Mouse (Mus musculus): ENCODE results near the gene Fstl4. TPM values are rescaled to one million over a fixed set of nuclear protein-coding genes. Genes with fewer than 3 reads are reported as not detected.
"Not testable (repeated sequence)": the region's sequence is repeated elsewhere in the genome, so short reads cannot be mapped to it uniquely, and the experiment has no call there.

The Fstl4 gene
- polyA plus RNA-seq, 1 experiment from 2014 or later, result 5.7 TPM

GRCm38 (mm10) chr11:53068479-53069065, 304.1 kb downstream of the Fstl4 start:
- Histone ChIP-seq H3K27me3 (no peaks in the 10 kb centered on the region), H3K9ac (no peak overlapping the region), H3K27ac (no peak overlapping the region), H3K36me3 (no peaks in the 10 kb centered on the region), H3K9me3 (replicated peaks) (no peaks in the 10 kb centered on the region), H3K4me3 (no peak overlapping the region), H3K4me2 (0 out of 2 replicates have a peak overlapping the region, but pooled peaks have one; percentile 11), H3K4me1 (replicated peaks) (peaks cover 13% of the 10 kb centered on the region)
- ATAC-seq (replicated peaks; ENCODE audit: insufficient number of reproducible peaks, insufficient read depth, low FRiP score, low read depth), result no peak
- 41% methylated on average over 16 of the region's 16 CpGs for WGBS

GRCm38 (mm10) chr11:53069751-53070150, 305.3 kb downstream of the Fstl4 start:
- no peak overlapping the region for H3K4me2 ChIP-seq
- no peaks in the 10 kb centered on the region for H3K9me3 ChIP-seq (replicated peaks)
- H3K36me3 ChIP-seq, result no peaks in the 10 kb centered on the region
- H3K4me1 ChIP-seq (replicated peaks), result peaks cover 13% of the 10 kb centered on the region
- WGBS, result 64% methylated on average over 6 of the region's 6 CpGs
- no peak overlapping the region for H3K4me3 ChIP-seq
- H3K9ac ChIP-seq, result no peak overlapping the region
- ATAC-seq (replicated peaks; ENCODE audit: insufficient number of reproducible peaks, insufficient read depth, low FRiP score, low read depth), result no peak
- no peaks in the 10 kb centered on the region for H3K27me3 ChIP-seq
- no peak overlapping the region for H3K27ac ChIP-seq

- WGBS, result 74% methylated on average over 1 of the region's 1 CpGs
- no peak overlapping the region for H3K9ac ChIP-seq
- H3K4me1 ChIP-seq (replicated peaks), result peaks cover 9% of the 10 kb centered on the region
- no peaks in the 10 kb centered on the region for H3K36me3 ChIP-seq
- ATAC-seq (replicated peaks; ENCODE audit: insufficient number of reproducible peaks, insufficient read depth, low FRiP score, low read depth), result no peak
- H3K4me3 ChIP-seq, result no peak overlapping the region
- H3K27me3 ChIP-seq, result no peaks in the 10 kb centered on the region
- no peak overlapping the region for H3K4me2 ChIP-seq
- no peaks in the 10 kb centered on the region for H3K9me3 ChIP-seq (replicated peaks)
- no peak overlapping the region for H3K27ac ChIP-seq
Observed at GRCm38 (mm10) chr11:53071602-53072001, 307.2 kb downstream of the Fstl4 start.

- Histone ChIP-seq H3K36me3 (no peaks in the 10 kb centered on the region), H3K27ac (no peak overlapping the region), H3K4me1 (replicated peaks) (no peaks in the 10 kb centered on the region), H3K4me2 (no peak overlapping the region), H3K9ac (no peak overlapping the region), H3K27me3 (no peaks in the 10 kb centered on the region), H3K4me3 (no peak overlapping the region), H3K9me3 (replicated peaks) (no peaks in the 10 kb centered on the region)
- no peak for ATAC-seq (replicated peaks; ENCODE audit: insufficient number of reproducible peaks, insufficient read depth, low FRiP score, low read depth)
- 77% methylated on average over 7 of the region's 7 CpGs for WGBS
Observed at GRCm38 (mm10) chr11:53077641-53078040, 313.2 kb downstream of the Fstl4 start.

DNA sequence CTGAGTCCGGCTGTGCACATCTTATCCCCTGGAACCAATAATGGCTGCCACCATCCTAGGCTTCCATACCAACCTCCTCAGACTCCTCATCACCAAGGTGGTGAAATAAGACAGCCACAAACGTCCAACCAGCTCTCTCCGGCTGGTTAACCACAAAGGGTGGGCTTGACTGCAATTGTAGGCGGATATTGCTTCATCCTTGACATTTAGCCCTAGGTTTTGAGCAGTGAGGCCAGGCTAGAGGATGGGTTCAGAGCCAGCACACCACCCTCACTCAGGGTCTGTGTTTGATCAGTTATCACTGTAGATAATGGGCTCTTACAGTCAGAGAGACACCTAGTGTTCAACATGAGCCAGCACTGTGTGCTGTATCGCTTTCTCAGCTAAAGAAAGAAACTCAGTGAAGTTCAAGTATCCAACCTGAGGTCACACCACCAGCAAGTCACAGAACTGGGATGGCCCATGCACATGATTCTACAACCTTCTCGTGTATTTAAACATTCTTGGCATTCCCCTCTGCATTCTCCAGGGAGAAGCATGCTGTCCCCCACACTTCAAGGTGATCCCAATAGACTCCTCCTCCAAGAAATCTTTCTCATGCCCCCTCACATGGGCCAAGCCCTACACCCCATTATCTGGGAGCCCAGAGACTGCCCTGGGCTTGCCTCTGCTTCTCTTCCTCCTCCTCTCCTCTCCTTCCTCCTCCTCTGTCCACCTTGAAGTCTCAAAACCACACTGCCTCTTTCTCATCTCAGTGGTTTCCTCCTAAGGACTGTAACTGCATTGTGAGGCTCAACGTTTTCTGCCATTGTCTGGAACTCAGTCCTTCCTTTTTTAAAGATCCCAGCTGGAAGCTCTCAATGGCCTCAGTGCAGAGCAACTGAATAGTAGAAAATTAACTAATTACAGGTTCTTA, 314.2 kb downstream of the Fstl4 start:
- no peaks in the 10 kb centered on the region for H3K27me3 ChIP-seq
- H3K9ac ChIP-seq, result no peak overlapping the region
- no peaks in the 10 kb centered on the region for H3K4me1 ChIP-seq (replicated peaks)
- H3K4me3 ChIP-seq, result no peak overlapping the region
- H3K27ac ChIP-seq, result no peak overlapping the region
- H3K4me2 ChIP-seq, result no peak overlapping the region
- H3K9me3 ChIP-seq (replicated peaks), result no peaks in the 10 kb centered on the region
- WGBS, result 55% methylated on average over 7 of the region's 7 CpGs
- H3K36me3 ChIP-seq, result no peaks in the 10 kb centered on the region
- ATAC-seq (replicated peaks; ENCODE audit: insufficient number of reproducible peaks, insufficient read depth, low FRiP score, low read depth), result no peak

- WGBS, result 82% methylated on average over 6 of the region's 6 CpGs
- no peaks in the 10 kb centered on the region for H3K9me3 ChIP-seq (replicated peaks)
Observed at GRCm38 (mm10) chr11:53081310-53081709, 316.9 kb downstream of the Fstl4 start.

DNA sequence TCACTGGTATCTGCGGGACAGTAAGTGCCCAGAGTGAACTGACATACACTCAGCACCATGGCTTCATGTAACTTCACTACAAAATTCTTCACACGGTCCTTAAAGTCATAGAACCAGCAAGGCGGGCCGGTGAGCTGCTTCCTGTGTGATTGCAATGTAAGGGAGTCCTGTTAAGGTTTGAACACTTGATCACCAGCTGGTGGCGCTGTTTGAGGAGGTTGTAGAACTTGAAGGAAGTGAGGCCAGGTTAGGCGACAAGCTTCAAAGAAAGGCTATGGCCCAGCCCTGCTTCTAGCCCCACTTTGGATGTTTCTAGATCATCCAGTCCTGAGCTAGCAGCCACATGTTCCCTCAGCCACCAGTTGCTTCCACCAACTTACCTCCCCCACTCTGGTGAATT, 320.9 kb downstream of the Fstl4 start:
- Histone ChIP-seq H3K4me2 (no peak overlapping the region), H3K9ac (no peak overlapping the region), H3K9me3 (replicated peaks) (no peaks in the 10 kb centered on the region), H3K4me3 (no peak overlapping the region), H3K4me1 (replicated peaks) (peaks cover 6% of the 10 kb centered on the region; the same call in 1 of the 2 replicates), H3K27ac (no peak overlapping the region), H3K36me3 (no peaks in the 10 kb centered on the region), H3K27me3 (no peaks in the 10 kb centered on the region)
- ATAC-seq (replicated peaks; ENCODE audit: insufficient number of reproducible peaks, insufficient read depth, low FRiP score, low read depth), result no peak
- WGBS, result 62% methylated on average over 6 of the region's 6 CpGs

More at GRCm38 (mm10) chr11:53081310-53081709, 316.9 kb downstream of the Fstl4 start:
- Histone ChIP-seq H3K27me3 (no peaks in the 10 kb centered on the region), H3K4me2 (no peak overlapping the region), H3K4me1 (replicated peaks) (peaks cover 6% of the 10 kb centered on the region; the same call in 1 of the 2 replicates), H3K9ac (no peak overlapping the region), H3K36me3 (no peaks in the 10 kb centered on the region), H3K27ac (no peak overlapping the region), H3K4me3 (no peak overlapping the region)
- no peak for ATAC-seq (replicated peaks; ENCODE audit: insufficient number of reproducible peaks, insufficient read depth, low FRiP score, low read depth)

DNA sequence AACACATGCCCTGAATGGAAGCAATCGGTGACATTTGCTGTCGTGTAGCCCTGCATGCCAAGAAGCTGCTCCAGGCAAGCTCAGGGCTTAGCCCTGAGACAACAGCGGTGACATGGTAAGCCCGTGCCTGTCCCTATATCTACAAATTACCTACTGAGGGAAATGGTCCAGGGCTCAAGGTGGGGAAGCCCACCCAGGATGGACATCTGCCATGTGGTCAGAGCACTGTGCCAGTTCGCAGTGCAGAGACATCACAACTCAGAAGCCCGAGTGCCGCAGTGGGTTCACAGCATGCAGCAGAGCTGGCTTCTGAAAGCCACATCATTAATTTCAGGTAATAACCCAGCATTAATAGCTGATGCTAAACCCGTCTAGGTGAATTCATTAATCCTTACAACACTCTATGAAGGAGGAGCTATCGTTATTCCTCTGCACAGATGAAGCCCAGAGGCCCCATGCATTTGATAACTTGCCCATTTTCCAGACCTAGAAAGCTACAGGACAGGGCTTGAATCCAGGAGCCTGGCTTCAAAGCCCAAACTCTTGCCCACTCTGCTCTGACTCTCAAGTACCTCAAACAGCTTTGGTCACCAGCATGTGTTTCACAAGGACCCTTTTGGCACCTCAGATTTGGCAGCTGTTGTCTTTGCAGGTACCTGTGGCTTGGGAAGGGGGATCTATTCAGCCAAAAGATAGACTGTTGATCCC, 321.6 kb downstream of the Fstl4 start:
- Histone ChIP-seq H3K9ac (no peak overlapping the region), H3K27ac (no peak overlapping the region), H3K36me3 (no peaks in the 10 kb centered on the region), H3K4me3 (no peak overlapping the region), H3K27me3 (no peaks in the 10 kb centered on the region), H3K9me3 (replicated peaks) (no peaks in the 10 kb centered on the region), H3K4me1 (replicated peaks) (peaks cover 6% of the 10 kb centered on the region; the same call in 1 of the 2 replicates), H3K4me2 (no peak overlapping the region)
- WGBS, result 79% methylated on average over 9 of the region's 9 CpGs
- no peak for ATAC-seq (replicated peaks; ENCODE audit: insufficient number of reproducible peaks, insufficient read depth, low FRiP score, low read depth)

GRCm38 (mm10) chr11:53087896-53088295, 323.5 kb downstream of the Fstl4 start:
- not testable (repeated sequence) for H3K9ac ChIP-seq; H3K4me2 ChIP-seq; ATAC-seq (replicated peaks; ENCODE audit: insufficient number of reproducible peaks, insufficient read depth, low FRiP score, low read depth); H3K27ac ChIP-seq; H3K27me3 ChIP-seq; H3K9me3 ChIP-seq (replicated peaks); H3K36me3 ChIP-seq; H3K4me3 ChIP-seq
- WGBS, result 83% methylated on average over 3 of the region's 3 CpGs
- peaks cover 13% of the 10 kb centered on the region for H3K4me1 ChIP-seq (replicated peaks)

DNA sequence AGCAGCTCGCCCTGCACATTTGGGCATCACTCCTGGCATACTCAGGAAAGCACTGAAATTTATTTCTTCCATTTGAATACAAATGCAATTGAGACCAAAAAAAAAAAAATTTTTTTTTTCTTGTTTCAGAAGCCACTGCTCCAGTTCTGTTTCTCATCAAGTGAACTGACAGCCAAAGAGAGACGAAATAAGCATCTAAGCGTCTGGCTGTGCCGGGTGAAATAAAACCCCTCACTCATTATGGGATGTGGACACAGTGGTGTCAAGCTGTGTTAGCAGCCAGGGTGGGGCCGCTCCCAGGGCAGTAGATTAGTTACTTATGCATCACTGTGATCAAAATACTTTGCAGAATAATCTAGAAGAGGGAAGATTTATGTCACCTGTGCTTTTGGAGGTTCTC, 327.2 kb downstream of the Fstl4 start:
- no peak overlapping the region for H3K4me2 ChIP-seq
- no peak overlapping the region for H3K9ac ChIP-seq
- H3K36me3 ChIP-seq, result no peaks in the 10 kb centered on the region
- H3K27me3 ChIP-seq, result 0 out of 2 replicates have a peak, but pooled peaks cover 4% of the 10 kb centered on the region
- ATAC-seq (replicated peaks; ENCODE audit: insufficient number of reproducible peaks, insufficient read depth, low FRiP score, low read depth), result no peak
- WGBS, result 47% methylated on average over 5 of the region's 5 CpGs
- H3K4me1 ChIP-seq (replicated peaks), result peaks cover 7% of the 10 kb centered on the region; the same call in 1 of the 2 replicates
- no peak overlapping the region for H3K27ac ChIP-seq
- H3K9me3 ChIP-seq (replicated peaks), result no peaks in the 10 kb centered on the region
- H3K4me3 ChIP-seq, result no peak overlapping the region

DNA sequence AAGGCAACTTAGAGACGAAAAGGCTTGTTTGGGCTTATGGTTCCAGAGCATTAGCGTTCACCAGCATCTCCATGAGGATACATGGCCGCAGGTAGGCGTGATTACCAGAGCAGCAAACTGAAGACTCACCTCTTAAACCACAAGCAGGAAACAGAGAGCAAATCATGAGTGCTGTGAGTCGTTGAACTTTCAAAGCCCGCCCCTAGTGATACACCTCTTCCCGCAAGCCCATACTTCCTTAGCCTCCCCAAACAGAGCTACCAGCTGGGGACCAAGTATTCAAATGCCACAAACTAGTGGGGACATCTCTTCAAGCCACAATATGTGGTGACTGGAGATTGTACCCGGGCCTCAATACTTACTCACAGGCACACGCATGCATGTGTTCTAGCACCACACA, 332.4 kb downstream of the Fstl4 start:
- Histone ChIP-seq H3K27me3 (0 out of 2 replicates have a peak, but pooled peaks cover 4% of the 10 kb centered on the region), H3K9me3 (replicated peaks) (no peaks in the 10 kb centered on the region), H3K27ac (no peak overlapping the region), H3K4me1 (replicated peaks) (peaks cover 18% of the 10 kb centered on the region), H3K36me3 (no peaks in the 10 kb centered on the region), H3K4me3 (no peak overlapping the region), H3K4me2 (no peak overlapping the region), H3K9ac (no peak overlapping the region)
- 83% methylated on average over 9 of the region's 9 CpGs for WGBS
- no peak for ATAC-seq (replicated peaks; ENCODE audit: insufficient number of reproducible peaks, insufficient read depth, low FRiP score, low read depth)

Data from heart, embryonic 15.5 days (tissue).